Mouse (Mus musculus): ENCODE results near the gene Plekha1.

Gene Plekha1

GRCm38 (mm10) chr7:130918260-130918659 lies 52.7 kb downstream of the Plekha1 start:
- DNase-seq (ENCODE audit: low spot score in 2 of 2) = peak in 1 of 2 experiments; percentile 20

GRCm38 (mm10) chr7:130922981-130923731 lies 57.6 kb downstream of the Plekha1 start:
- DNase-seq (ENCODE audit: low spot score in 2 of 2) = peak in 1 of 2 experiments; percentile 39

GRCm38 (mm10) chr7:130930401-130930800 lies 64.8 kb downstream of the Plekha1 start:
- no peak for DNase-seq (ENCODE audit: low spot score in 2 of 2)

GRCm38 (mm10) chr7:130932921-130933320 lies 67.4 kb downstream of the Plekha1 start:
- no peak for DNase-seq (ENCODE audit: low spot score in 2 of 2)

GRCm38 (mm10) chr7:130934654-130935053 lies 69.1 kb downstream of the Plekha1 start:
- DNase-seq (ENCODE audit: low spot score in 2 of 2) = no peak

- peak in 1 of 2 experiments; percentile 36 for DNase-seq (ENCODE audit: low spot score in 2 of 2)
Measured at GRCm38 (mm10) chr7:130935421-130935792, 69.9 kb downstream of the Plekha1 start.

GRCm38 (mm10) chr7:130935793-130936471 lies 70.4 kb downstream of the Plekha1 start, which contains the start of gene Htra1:
Htra1 (plus strand) TSS chr7:130936111.
- DNase-seq (ENCODE audit: low spot score in 2 of 2) = peak; percentile 73 to 77

- no peak for DNase-seq (ENCODE audit: low spot score in 2 of 2)
Measured at GRCm38 (mm10) chr7:130936472-130936951, 71.0 kb downstream of the Plekha1 start.

GRCm38 (mm10) chr7:130937266-130937841 lies 71.8 kb downstream of the Plekha1 start:
- DNase-seq (ENCODE audit: low spot score in 2 of 2) = no peak

GRCm38 (mm10) chr7:130938005-130938404 lies 72.4 kb downstream of the Plekha1 start:
- DNase-seq (ENCODE audit: low spot score in 2 of 2) = no peak

- no peak for DNase-seq (ENCODE audit: low spot score in 2 of 2)
Measured at GRCm38 (mm10) chr7:130938896-130939295, 73.3 kb downstream of the Plekha1 start.

GRCm38 (mm10) chr7:130940733-130941132 lies 75.2 kb downstream of the Plekha1 start:
- no peak for DNase-seq (ENCODE audit: low spot score in 2 of 2)

- no peak for DNase-seq (ENCODE audit: low spot score in 2 of 2)
Measured at GRCm38 (mm10) chr7:130943280-130943895, 77.8 kb downstream of the Plekha1 start.

GRCm38 (mm10) chr7:130944766-130945475 lies 79.4 kb downstream of the Plekha1 start:
- no peak for DNase-seq (ENCODE audit: low spot score in 2 of 2)

GRCm38 (mm10) chr7:130945730-130946129 lies 80.2 kb downstream of the Plekha1 start:
- DNase-seq (ENCODE audit: low spot score in 2 of 2) = no peak

GRCm38 (mm10) chr7:130946303-130946702 lies 80.7 kb downstream of the Plekha1 start:
- DNase-seq (ENCODE audit: low spot score in 2 of 2) = no peak

GRCm38 (mm10) chr7:130948563-130949208 lies 83.1 kb downstream of the Plekha1 start:
- DNase-seq (ENCODE audit: low spot score in 2 of 2) = no peak

GRCm38 (mm10) chr7:130949331-130949751 lies 83.8 kb downstream of the Plekha1 start:
- peak; percentile 46 to 47 for DNase-seq (ENCODE audit: low spot score in 2 of 2)

GRCm38 (mm10) chr7:130950482-130950881 lies 84.9 kb downstream of the Plekha1 start:
- DNase-seq (ENCODE audit: low spot score in 2 of 2) = no peak

- no peak for DNase-seq (ENCODE audit: low spot score in 2 of 2)
Measured at GRCm38 (mm10) chr7:130951004-130951403, 85.4 kb downstream of the Plekha1 start.

GRCm38 (mm10) chr7:130953376-130953775 lies 87.8 kb downstream of the Plekha1 start:
- peak in 1 of 2 experiments; percentile 39 for DNase-seq (ENCODE audit: low spot score in 2 of 2)
